Mouse (Mus musculus) megakaryocyte progenitor cell, adult 5-6 weeks (primary cell): ENCODE measurements around the gene Ppfia4. TPM values are rescaled to one million over a fixed set of nuclear protein-coding genes. Genes with fewer than 3 reads are reported as not detected.

ENCODE experiments used
- ATAC-seq: replicated peaks from 2 replicates; pipeline ENCODE4 v1.8.0; 2016; ENCODE audit warnings: mild to moderate bottlenecking, moderate TSS enrichment, inconsistent platforms; ENCODE audit not compliant: poor library complexity
- total RNA-seq, 2 experiments: library from RNA; stranded (forward) in 1 of 2; stranded (reverse) in 1 of 2; fragments of 157-497, 149-512 nt in 1 of 2; fragments of 200-1000 nt in 1 of 2; gene quantifications; 2 replicates each; pipeline versions ENCODE4 v1.2.3 to v1.2.4; 2015 to 2017

The Ppfia4 gene
- 3.1 and 6.1 TPM in 2 replicates for total RNA-seq (2015)
- 5.3 and 6.5 TPM in 2 replicates for total RNA-seq (2017)

- peak; percentile 76 for ATAC-seq
These were observed at the start of gene Ppfia4 for GRCm38 (mm10) chr1:134332770-134333271. Gene Ppfia4 (minus strand): TSS chr1:134332928.

GRCm38 (mm10) chr1:134381795-134382625, 49.3 kb upstream of the Ppfia4 start:
- ATAC-seq = 0 out of 2 replicates have a peak, but pooled peaks have one; percentile 17

GRCm38 (mm10) chr1:134381051-134381450, 48.3 kb upstream of the Ppfia4 start:
- ATAC-seq = no peak

GRCm38 (mm10) chr1:134374124-134374523, 41.4 kb upstream of the Ppfia4 start:
- no peak for ATAC-seq

GRCm38 (mm10) chr1:134368777-134369337, 36.1 kb upstream of the Ppfia4 start:
- ATAC-seq = peak; percentile 79

- ATAC-seq = no peak
These were observed 32.8 kb upstream of the Ppfia4 start for GRCm38 (mm10) chr1:134365491-134365890.

GRCm38 (mm10) chr1:134363194-134363593, 30.5 kb upstream of the Ppfia4 start:
- no peak for ATAC-seq

GRCm38 (mm10) chr1:134361857-134362212, 29.1 kb upstream of the Ppfia4 start, which contains the start of gene Tmem183a:
Gene Tmem183a (minus strand): TSS chr1:134361979.
- peak; percentile 100 for ATAC-seq

- ATAC-seq = peak; percentile 15; the same call in 1 of the 2 replicates
These were observed 28.6 kb upstream of the Ppfia4 start for GRCm38 (mm10) chr1:134361195-134361856.

- no peak for ATAC-seq
These were observed 27.9 kb upstream of the Ppfia4 start for GRCm38 (mm10) chr1:134360656-134361055.

GRCm38 (mm10) chr1:134357461-134357860, 24.7 kb upstream of the Ppfia4 start:
- no peak for ATAC-seq

GRCm38 (mm10) chr1:134353326-134353725, 20.6 kb upstream of the Ppfia4 start:
- ATAC-seq = no peak

- no peak for ATAC-seq
These were observed 15.1 kb upstream of the Ppfia4 start for GRCm38 (mm10) chr1:134347791-134348190.

- ATAC-seq = no peak; the same call in 1 of the 2 replicates
These were observed 12.3 kb upstream of the Ppfia4 start for GRCm38 (mm10) chr1:134345075-134345474.

- peak; percentile 99 for ATAC-seq
These were observed 11.6 kb upstream of the Ppfia4 start for GRCm38 (mm10) chr1:134344005-134344950.

- no peak for ATAC-seq
These were observed 10.8 kb upstream of the Ppfia4 start for GRCm38 (mm10) chr1:134343567-134343966.

GRCm38 (mm10) chr1:134342781-134343310, 10.1 kb upstream of the Ppfia4 start:
- no peak for ATAC-seq

GRCm38 (mm10) chr1:134342278-134342664, 9.5 kb upstream of the Ppfia4 start:
- ATAC-seq = no peak

GRCm38 (mm10) chr1:134341641-134342277, 9.0 kb upstream of the Ppfia4 start:
- ATAC-seq = no peak
